Mouse (Mus musculus) ES-Bruce4 (cell line): ENCODE data around the gene Psmd7.

Experiments used
- CTCF ChIP-seq: IDR thresholded peaks from one replicate; pipeline ENCODE4 v1.8.1; 2011; ENCODE audit warnings: low read depth, low read length
- POLR2A ChIP-seq: IDR thresholded peaks from one replicate; pipeline ENCODE4 v1.8.1; 2011; ENCODE audit warnings: low read length; ENCODE audit not compliant: insufficient read depth

DNA sequence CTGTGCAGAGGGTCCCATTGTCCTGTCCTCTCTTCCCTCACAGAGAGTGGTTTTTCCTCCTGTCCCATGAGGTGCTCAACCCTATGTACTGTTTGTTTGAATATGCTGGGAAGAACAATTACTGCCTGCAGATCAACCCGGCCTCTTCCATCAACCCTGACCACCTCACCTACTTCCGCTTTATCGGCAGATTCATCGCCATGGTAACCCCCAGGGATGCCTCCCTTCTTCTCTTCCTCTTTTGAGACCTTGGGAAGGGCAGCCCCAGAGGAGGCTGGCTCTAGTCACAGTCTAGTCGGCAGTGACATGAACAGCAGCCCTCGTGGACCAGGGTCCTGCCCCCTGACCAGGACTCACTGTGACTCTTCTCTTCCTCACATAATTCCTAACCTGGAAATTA lies 36.0 kb downstream of the Psmd7 start:
- TF ChIP-seq CTCF (no peak), POLR2A (no peak)
